Mouse (Mus musculus): ENCODE results near the gene Atp23. TPM values are rescaled to one million over a fixed set of nuclear protein-coding genes. Genes with fewer than 3 reads are reported as not detected.

The Atp23 gene
- polyA plus RNA-seq, 1 experiment: 3.3 TPM

- H3K4me1 ChIP-seq (ENCODE audit: control insufficient read depth, insufficient read depth, low read length): no peaks in the 10 kb centered on the region
- no peak for TF ChIP-seq CTCF (IDR thresholded peaks at IDR 0.05; ENCODE audit: control insufficient read depth, insufficient read depth, low read length)
- TF ChIP-seq POLR2A (IDR thresholded peaks at IDR 0.05; ENCODE audit: borderline replicate concordance, control insufficient read depth, low read depth, low read length): no peak
- no peak overlapping the region for H3K4me3 ChIP-seq (replicated peaks; ENCODE audit: control insufficient read depth, low read depth, low read length)
- H3K27ac ChIP-seq (ENCODE audit: control insufficient read depth, insufficient read depth, low read depth, low read length, poor library complexity): no peak overlapping the region
Observed at GRCm38 (mm10) chr10:126931760-126932139, 30.6 kb upstream of the Atp23 start.

GRCm38 (mm10) chr10:126931123-126931759 is 30.1 kb upstream of the Atp23 start:
- no peak for TF ChIP-seq POLR2A (IDR thresholded peaks at IDR 0.05; ENCODE audit: borderline replicate concordance, control insufficient read depth, low read depth, low read length)
- TF ChIP-seq CTCF (IDR thresholded peaks at IDR 0.05; ENCODE audit: control insufficient read depth, insufficient read depth, low read length): no peak
- Histone ChIP-seq H3K4me3 (replicated peaks; ENCODE audit: control insufficient read depth, low read depth, low read length) (no peak overlapping the region), H3K4me1 (ENCODE audit: control insufficient read depth, insufficient read depth, low read length) (no peaks in the 10 kb centered on the region), H3K27ac (ENCODE audit: control insufficient read depth, insufficient read depth, low read depth, low read length, poor library complexity) (no peak overlapping the region)
- 86% methylated on average over 8 of the region's 8 CpGs for WGBS

DNA sequence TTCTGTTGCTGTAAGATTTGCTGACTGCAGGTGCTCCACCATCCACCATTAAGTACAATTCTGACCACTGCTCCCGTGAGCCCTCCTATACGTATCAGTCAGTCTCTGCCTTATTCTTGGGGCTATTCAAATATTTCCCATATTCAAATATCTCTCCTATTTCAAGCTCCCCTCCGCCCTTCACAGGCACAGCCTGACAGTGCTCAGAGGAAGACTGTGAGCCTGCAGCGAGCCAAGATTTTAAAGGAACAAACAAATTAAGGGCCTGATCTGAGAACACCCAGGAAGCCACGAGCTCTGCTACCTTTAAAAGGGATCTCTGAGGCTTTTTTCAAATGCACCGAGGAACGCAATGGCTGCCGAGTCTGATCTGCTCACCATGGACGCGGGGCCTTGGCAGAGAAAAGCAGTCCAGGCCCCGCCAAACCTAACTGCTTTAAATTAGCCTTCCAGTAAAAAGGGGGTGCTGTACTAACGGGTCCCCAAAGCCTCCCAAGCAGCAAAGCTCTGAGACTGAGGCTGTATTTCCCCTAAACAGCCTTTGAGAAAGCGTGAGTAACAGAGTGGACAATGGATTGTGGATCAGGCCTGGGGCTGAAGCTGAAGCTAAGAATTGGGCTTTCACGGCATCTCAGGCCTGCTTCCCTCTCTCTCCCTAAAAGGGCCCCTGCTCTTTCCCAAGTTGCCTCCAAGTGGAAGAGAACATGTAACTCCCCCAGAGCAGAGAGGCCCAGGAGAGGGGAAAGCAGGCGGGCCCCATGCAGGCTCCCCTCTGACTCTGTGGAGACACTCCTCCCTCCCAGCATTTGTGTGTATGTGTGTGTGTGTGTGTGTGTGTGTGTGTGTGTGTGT is 29.3 kb upstream of the Atp23 start:
- 79% methylated on average over 15 of the region's 15 CpGs for WGBS
- Histone ChIP-seq H3K4me1 (ENCODE audit: control insufficient read depth, insufficient read depth, low read length) (no peaks in the 10 kb centered on the region), H3K4me3 (replicated peaks; ENCODE audit: control insufficient read depth, low read depth, low read length) (no peak overlapping the region), H3K27ac (ENCODE audit: control insufficient read depth, insufficient read depth, low read depth, low read length, poor library complexity) (no peak overlapping the region)
- TF ChIP-seq CTCF (IDR thresholded peaks at IDR 0.05; ENCODE audit: control insufficient read depth, insufficient read depth, low read length) (no peak), POLR2A (IDR thresholded peaks at IDR 0.05; ENCODE audit: borderline replicate concordance, control insufficient read depth, low read depth, low read length) (no peak)

GRCm38 (mm10) chr10:126929543-126929942 is 28.4 kb upstream of the Atp23 start:
- H3K27ac ChIP-seq (ENCODE audit: control insufficient read depth, insufficient read depth, low read depth, low read length, poor library complexity): no peak overlapping the region

DNA sequence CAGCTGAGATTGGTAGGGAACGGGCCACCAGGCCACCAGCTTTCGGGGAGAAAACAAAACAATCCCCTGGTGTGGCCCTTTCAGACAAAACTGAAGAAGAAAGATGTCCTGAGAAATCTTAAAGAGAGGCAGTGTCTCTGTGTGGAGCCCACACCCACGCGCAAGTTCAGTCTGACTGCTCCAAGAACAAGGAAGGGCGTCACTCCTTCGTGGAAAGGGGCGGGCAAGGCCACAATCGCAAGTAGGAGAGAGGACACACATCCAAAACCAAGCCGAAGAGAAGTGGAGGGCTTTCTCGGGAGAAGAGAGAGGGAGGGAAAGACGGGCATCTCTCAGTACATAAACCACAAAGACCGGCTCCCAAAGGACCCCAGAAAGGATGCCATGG is 27.7 kb upstream of the Atp23 start:
- TF ChIP-seq POLR2A (IDR thresholded peaks at IDR 0.05; ENCODE audit: borderline replicate concordance, control insufficient read depth, low read depth, low read length) (no peak), CTCF (IDR thresholded peaks at IDR 0.05; ENCODE audit: control insufficient read depth, insufficient read depth, low read length) (no peak)
- Histone ChIP-seq H3K4me3 (replicated peaks; ENCODE audit: control insufficient read depth, low read depth, low read length) (no peak overlapping the region), H3K4me1 (ENCODE audit: control insufficient read depth, insufficient read depth, low read length) (no peaks in the 10 kb centered on the region), H3K27ac (ENCODE audit: control insufficient read depth, insufficient read depth, low read depth, low read length, poor library complexity) (no peak overlapping the region)
- WGBS: 47% methylated on average over 12 of the region's 12 CpGs

More at GRCm38 (mm10) chr10:126929543-126929942, 28.4 kb upstream of the Atp23 start:
- Histone ChIP-seq H3K4me1 (ENCODE audit: control insufficient read depth, insufficient read depth, low read length) (no peaks in the 10 kb centered on the region), H3K4me3 (replicated peaks; ENCODE audit: control insufficient read depth, low read depth, low read length) (no peak overlapping the region)
- WGBS: 77% methylated on average over 3 of the region's 3 CpGs
- no peak for TF ChIP-seq POLR2A (IDR thresholded peaks at IDR 0.05; ENCODE audit: borderline replicate concordance, control insufficient read depth, low read depth, low read length)
- TF ChIP-seq CTCF (IDR thresholded peaks at IDR 0.05; ENCODE audit: control insufficient read depth, insufficient read depth, low read length): no peak

- no peaks in the 10 kb centered on the region for H3K4me1 ChIP-seq (ENCODE audit: control insufficient read depth, insufficient read depth, low read length)
- TF ChIP-seq CTCF (IDR thresholded peaks at IDR 0.05; ENCODE audit: control insufficient read depth, insufficient read depth, low read length) (0 out of 2 replicates have a peak, but pooled peaks have one; percentile 5), POLR2A (IDR thresholded peaks at IDR 0.05; ENCODE audit: borderline replicate concordance, control insufficient read depth, low read depth, low read length) (no peak)
- WGBS: 3% methylated on average over 39 of the region's 39 CpGs
- H3K4me3 ChIP-seq (replicated peaks; ENCODE audit: control insufficient read depth, low read depth, low read length): no peak overlapping the region
- H3K27ac ChIP-seq (ENCODE audit: control insufficient read depth, insufficient read depth, low read depth, low read length, poor library complexity): no peak overlapping the region
Observed at GRCm38 (mm10) chr10:126928011-126928818, 27.1 kb upstream of the Atp23 start.

GRCm38 (mm10) chr10:126927101-126927961 is 26.2 kb upstream of the Atp23 start:
- 63% methylated on average over 11 of the region's 11 CpGs for WGBS
- no peak overlapping the region for H3K4me3 ChIP-seq (replicated peaks; ENCODE audit: control insufficient read depth, low read depth, low read length)
- H3K27ac ChIP-seq (ENCODE audit: control insufficient read depth, insufficient read depth, low read depth, low read length, poor library complexity): no peak overlapping the region
- H3K4me1 ChIP-seq (ENCODE audit: control insufficient read depth, insufficient read depth, low read length): no peaks in the 10 kb centered on the region
- no peak for TF ChIP-seq CTCF (IDR thresholded peaks at IDR 0.05; ENCODE audit: control insufficient read depth, insufficient read depth, low read length)
- TF ChIP-seq POLR2A (IDR thresholded peaks at IDR 0.05; ENCODE audit: borderline replicate concordance, control insufficient read depth, low read depth, low read length): no peak

All from bone marrow, adult 2 months (tissue).